Mouse (Mus musculus): ENCODE results near the gene Plppr2.

GRCm38 (mm10) chr9:21962416-21963059, 25.7 kb downstream of the Plppr2 start:
- TF ChIP-seq CTCF (IDR thresholded peaks at IDR 0.05; ENCODE audit: borderline replicate concordance, extremely low read depth, insufficient read depth, insufficient read length) = no peak; the same call in 1 of the 2 replicates
- TF ChIP-seq POLR2A (IDR thresholded peaks at IDR 0.05; ENCODE audit: borderline replicate concordance, extremely low read depth, insufficient read depth, insufficient read length, poor library complexity, severe bottlenecking) = no peak

Measured in brain, embryonic 14.5 days (tissue).